Mouse (Mus musculus): ENCODE measurements around the gene Psmd10. TPM values are rescaled to one million over a fixed set of nuclear protein-coding genes. Genes with fewer than 3 reads are reported as not detected.

Gene Psmd10
- polyA plus RNA-seq, 1 experiment from 2014 or later, result 55.5 TPM

GRCm38 (mm10) chrX:140903487-140903886, 53.0 kb downstream of the Psmd10 start:
- DNase-seq (ENCODE audit: low spot score), result no peak
- no peak overlapping the region for H3K4me3 ChIP-seq (ENCODE audit: low read depth, low read length)
- 0 out of 2 replicates have a peak, but pooled peaks cover 3% of the 10 kb centered on the region for H3K27me3 ChIP-seq (ENCODE audit: control insufficient read depth, insufficient read depth, low read length)
- no peak overlapping the region for H3K9ac ChIP-seq (ENCODE audit: low read length)
- no peak overlapping the region for H3K4me2 ChIP-seq (ENCODE audit: low read depth)
- 82% methylated on average over 3 of the region's 3 CpGs for WGBS
- no peaks in the 10 kb centered on the region for H3K4me1 ChIP-seq (ENCODE audit: control insufficient read depth, insufficient read depth, low read length)
- H3K9me3 ChIP-seq (ENCODE audit: control insufficient read depth, low read length), result no peaks in the 10 kb centered on the region
- ATAC-seq (ENCODE audit: insufficient read depth, low FRiP score, low TSS enrichment), result no peak
- H3K36me3 ChIP-seq (ENCODE audit: control insufficient read depth, insufficient read depth, low read length), result no peaks in the 10 kb centered on the region
- no peak overlapping the region for H3K27ac ChIP-seq (ENCODE audit: low read depth, low read length)

Other genes with a start within 250 kb of the Psmd10 start
- not detected in 2 replicates for gene Tex13b, start 143.3 kb downstream of the Psmd10 start, polyA plus RNA-seq (2014; fragmentation: Nextera tagmentation; extraction: Ambion mirVana)
- gene Vsig1, start 49.1 kb downstream of the Psmd10 start, polyA plus RNA-seq (2014; fragmentation: Nextera tagmentation; extraction: Ambion mirVana), result 0.11 TPM in 1 of 2 replicates, not detected in the other
- gene Atg4a, start 179 bp upstream of the Psmd10 start, polyA plus RNA-seq (2014; fragmentation: Nextera tagmentation; extraction: Ambion mirVana), result 17.3 and 19.0 TPM in 2 replicates

Measured in neural tube, embryonic 11.5 days (tissue).